Mouse (Mus musculus) embryonic facial prominence, embryonic 14.5 days (tissue): ENCODE measurements around the gene Rpl9. TPM values are rescaled to one million over a fixed set of nuclear protein-coding genes. Genes with fewer than 3 reads are reported as not detected.

Experiments used
- ATAC-seq: fragments of 200-750 bp; cut with Nextera tagmentation; 2 replicates; pipeline ENCODE4 v1.8.0; 2017; ENCODE audit warnings: low read depth, moderate number of reproducible peaks, moderate TSS enrichment
- DNase-seq: peaks from one replicate; pipeline ENCODE4 v3.0.0-alpha.2; 2015; ENCODE audit warnings: low spot score
- H3K27ac ChIP-seq: fragments of 300-500 bp; sonication (generic); replicated peaks from 2 replicates; pipeline ENCODE4 v1.5.1; 2014; ENCODE audit warnings: low read depth, mild to moderate bottlenecking, low read length, moderate library complexity
- H3K27me3 ChIP-seq: fragments of 300-500 bp; sonication (generic); replicated peaks from 2 replicates; pipeline ENCODE4 v1.6.1; 2014; ENCODE audit warnings: low read length; ENCODE audit not compliant: control insufficient read depth, insufficient read depth
- H3K36me3 ChIP-seq: fragments of 300-500 bp; sonication (generic); 2 replicates; pipeline ENCODE4 v1.6.1; 2014; ENCODE audit warnings: low read length, mixed read lengths; ENCODE audit not compliant: control insufficient read depth, insufficient read depth
- H3K4me1 ChIP-seq: fragments of 300-500 bp; sonication (generic); 2 replicates; pipeline ENCODE4 v1.6.1; 2014; ENCODE audit warnings: antibody characterized with exemption, low read length; ENCODE audit not compliant: control insufficient read depth, insufficient read depth
- H3K4me2 ChIP-seq: fragments of 300-500 bp; sonication (generic); 2 replicates; pipeline ENCODE4 v1.6.1; 2014; ENCODE audit warnings: low read depth, mild to moderate bottlenecking, low read length, moderate library complexity, mixed read lengths
- H3K4me3 ChIP-seq: fragments of 300-500 bp; sonication (generic); 2 replicates; pipeline ENCODE4 v1.5.1; 2014; ENCODE audit warnings: low read depth, mild to moderate bottlenecking, low read length
- H3K9ac ChIP-seq: fragments of 300-500 bp; sonication (generic); 2 replicates; pipeline ENCODE4 v1.6.1; 2014; ENCODE audit warnings: low read depth, mild to moderate bottlenecking, low read length, moderate library complexity, mixed read lengths
- H3K9me3 ChIP-seq: fragments of 300-500 bp; sonication (generic); 2 replicates; pipeline ENCODE4 v1.6.1; 2016; ENCODE audit warnings: low read length; ENCODE audit not compliant: control insufficient read depth
- WGBS: fragments of 180-500 bp; shearing (Covaris S2); extraction: QIAGEN DNeasy Blood & Tissue Kit; methylation state at CpG from one replicate; pipeline ENCODE4 v1.1.7; 2014; 5-methylcytosine and 5-hydroxymethylcytosine counted together
- polyA plus RNA-seq: library from polyadenylated mRNA; unstranded; fragments of >200 nt; fragmentation: Nextera tagmentation; extraction: Ambion mirVana; gene quantifications from 2 replicates; pipeline ENCODE4 v1.2.1, GENCODE M21; 2014

Gene Rpl9
- polyA plus RNA-seq, 1 experiment from 2014 or later = 1,226 TPM

- peaks cover 9% of the 10 kb centered on the region for H3K4me1 ChIP-seq
- H3K27me3 ChIP-seq = no peaks in the 10 kb centered on the region
- no peak overlapping the region for H3K4me2 ChIP-seq
- ATAC-seq (no peak), DNase-seq (no peak)
- H3K4me3 ChIP-seq = no peak overlapping the region
- H3K27ac ChIP-seq = no peak overlapping the region
- no peak overlapping the region for H3K9ac ChIP-seq
- WGBS = 88% methylated on average over 7 of the region's 7 CpGs
- no peaks in the 10 kb centered on the region for H3K9me3 ChIP-seq
- H3K36me3 ChIP-seq = peaks cover 58% of the 10 kb centered on the region
Measured at GRCm38 (mm10) chr5:65394425-65394824, 3.2 kb upstream of the Rpl9 start.

GRCm38 (mm10) chr5:65391753-65392152, 509 bp upstream of the Rpl9 start:
- H3K4me2 ChIP-seq = peak overlapping the region; percentile 73
- H3K9me3 ChIP-seq = no peaks in the 10 kb centered on the region
- WGBS = 2% methylated on average over 12 of the region's 12 CpGs
- H3K4me3 ChIP-seq = peak overlapping the region; percentile 92
- H3K27me3 ChIP-seq = no peaks in the 10 kb centered on the region
- peaks cover 59% of the 10 kb centered on the region for H3K36me3 ChIP-seq
- peak; percentile 60 for DNase-seq
- peak overlapping the region; percentile 75 for H3K9ac ChIP-seq
- peak; percentile 41 for ATAC-seq
- H3K27ac ChIP-seq = peak overlapping the region; percentile 81
- H3K4me1 ChIP-seq = peaks cover 11% of the 10 kb centered on the region

GRCm38 (mm10) chr5:65387008-65387867, 4.0 kb downstream of the Rpl9 start:
- 73% methylated on average over 6 of the region's 6 CpGs for WGBS
- no peaks in the 10 kb centered on the region for H3K27me3 ChIP-seq
- no peak for DNase-seq
- peaks cover 40% of the 10 kb centered on the region for H3K36me3 ChIP-seq
- no peak overlapping the region for H3K27ac ChIP-seq
- no peak overlapping the region for H3K9ac ChIP-seq
- H3K4me1 ChIP-seq = peaks cover 11% of the 10 kb centered on the region
- H3K4me2 ChIP-seq = no peak overlapping the region
- H3K4me3 ChIP-seq = no peak overlapping the region
- no peak for ATAC-seq
- H3K9me3 ChIP-seq = no peaks in the 10 kb centered on the region

- no peaks in the 10 kb centered on the region for H3K9me3 ChIP-seq
Measured at GRCm38 (mm10) chr5:65385704-65386103, 5.5 kb downstream of the Rpl9 start.

GRCm38 (mm10) chr5:65374746-65375145, 16.5 kb downstream of the Rpl9 start:
- no peak overlapping the region for H3K27ac ChIP-seq
- H3K9ac ChIP-seq = no peak overlapping the region
- WGBS = 74% methylated on average over 7 of the region's 7 CpGs
- no peaks in the 10 kb centered on the region for H3K4me1 ChIP-seq
- no peaks in the 10 kb centered on the region for H3K36me3 ChIP-seq
- H3K9me3 ChIP-seq = no peaks in the 10 kb centered on the region
- ATAC-seq (no peak), DNase-seq (no peak)
- no peak overlapping the region for H3K4me2 ChIP-seq
- no peak overlapping the region for H3K4me3 ChIP-seq
- no peaks in the 10 kb centered on the region for H3K27me3 ChIP-seq

More at GRCm38 (mm10) chr5:65385704-65386103, 5.5 kb downstream of the Rpl9 start:
- no peak overlapping the region for H3K4me3 ChIP-seq
- peaks cover 11% of the 10 kb centered on the region for H3K4me1 ChIP-seq
- DNase-seq (no peak), ATAC-seq (no peak)
- 63% methylated on average over 2 of the region's 2 CpGs for WGBS
- no peak overlapping the region for H3K9ac ChIP-seq
- peaks cover 40% of the 10 kb centered on the region for H3K36me3 ChIP-seq
- H3K27ac ChIP-seq = no peak overlapping the region
- H3K4me2 ChIP-seq = no peak overlapping the region
- H3K27me3 ChIP-seq = no peaks in the 10 kb centered on the region

- H3K27ac ChIP-seq = no peak overlapping the region
- no peaks in the 10 kb centered on the region for H3K27me3 ChIP-seq
- 94% methylated on average over 7 of the region's 7 CpGs for WGBS
- no peak overlapping the region for H3K9ac ChIP-seq
- no peaks in the 10 kb centered on the region for H3K4me1 ChIP-seq
- ATAC-seq (no peak), DNase-seq (no peak)
- H3K9me3 ChIP-seq = no peaks in the 10 kb centered on the region
- no peaks in the 10 kb centered on the region for H3K36me3 ChIP-seq
- no peak overlapping the region for H3K4me2 ChIP-seq
- no peak overlapping the region for H3K4me3 ChIP-seq
Measured at GRCm38 (mm10) chr5:65371551-65371950, 19.7 kb downstream of the Rpl9 start.

- 86% methylated on average over 11 of the region's 11 CpGs for WGBS
- Histone ChIP-seq H3K4me2 (no peak overlapping the region), H3K9me3 (no peaks in the 10 kb centered on the region), H3K27ac (no peak overlapping the region), H3K27me3 (no peaks in the 10 kb centered on the region), H3K36me3 (no peaks in the 10 kb centered on the region), H3K4me3 (no peak overlapping the region), H3K9ac (no peak overlapping the region), H3K4me1 (no peaks in the 10 kb centered on the region)
- DNase-seq (no peak), ATAC-seq (no peak)
Measured at GRCm38 (mm10) chr5:65367837-65368236, 23.4 kb downstream of the Rpl9 start.

- Histone ChIP-seq H3K36me3 (no peaks in the 10 kb centered on the region), H3K9me3 (no peaks in the 10 kb centered on the region), H3K9ac (no peak overlapping the region), H3K4me2 (no peak overlapping the region), H3K4me1 (no peaks in the 10 kb centered on the region), H3K27me3 (no peaks in the 10 kb centered on the region), H3K4me3 (no peak overlapping the region), H3K27ac (no peak overlapping the region)
- DNase-seq = no peak
- no peak for ATAC-seq
- 87% methylated on average over 3 of the region's 3 CpGs for WGBS
Measured at GRCm38 (mm10) chr5:65357771-65358170, 33.5 kb downstream of the Rpl9 start.

- Histone ChIP-seq H3K27me3 (no peaks in the 10 kb centered on the region), H3K4me1 (no peaks in the 10 kb centered on the region), H3K9ac (no peak overlapping the region), H3K9me3 (no peaks in the 10 kb centered on the region), H3K4me3 (no peak overlapping the region), H3K4me2 (no peak overlapping the region), H3K36me3 (no peaks in the 10 kb centered on the region), H3K27ac (no peak overlapping the region)
- ATAC-seq = no peak
- DNase-seq = no peak
- WGBS = 82% methylated on average over 6 of the region's 6 CpGs
Measured at GRCm38 (mm10) chr5:65356851-65357250, 34.4 kb downstream of the Rpl9 start.
